Mouse (Mus musculus) embryonic facial prominence, embryonic 11.5 days (tissue): ENCODE results near the gene Golga5. TPM values are rescaled to one million over a fixed set of nuclear protein-coding genes. Genes with fewer than 3 reads are reported as not detected.
A peak's percentile ranks its signal among the peaks of the same experiment; 100 is the strongest.

Experiments
- ATAC-seq: fragments of 200-750 bp; cut with Nextera tagmentation; replicated peaks from 2 replicates; pipeline ENCODE4 v1.8.0; 2017; ENCODE audit warnings: low read depth; ENCODE audit not compliant: insufficient number of reproducible peaks, low FRiP score, low TSS enrichment
- DNase-seq: peaks from one replicate; pipeline ENCODE4 v3.0.0-alpha.2; 2015; ENCODE audit warnings: low spot score
- H3K27ac ChIP-seq: fragments of 300-500 bp; sonication (generic); replicated peaks from 2 replicates; pipeline ENCODE4 v1.5.1; 2014; ENCODE audit warnings: mild to moderate bottlenecking, low read depth, low read length, control low read depth
- H3K27me3 ChIP-seq: fragments of 300-500 bp; sonication (generic); 2 replicates; pipeline ENCODE4 v1.6.1; 2014; ENCODE audit warnings: mild to moderate bottlenecking, low read length, moderate library complexity, mixed read lengths; ENCODE audit not compliant: control insufficient read depth, insufficient read depth
- H3K36me3 ChIP-seq: fragments of 300-500 bp; sonication (generic); replicated peaks from 2 replicates; pipeline ENCODE4 v1.6.1; 2014; ENCODE audit warnings: low read depth, mild to moderate bottlenecking, low read length, moderate library complexity, mixed read lengths; ENCODE audit not compliant: control insufficient read depth, insufficient read depth
- H3K4me1 ChIP-seq: fragments of 300-500 bp; sonication (generic); 2 replicates; pipeline ENCODE4 v1.6.1; 2014; ENCODE audit warnings: low read length, mixed read lengths; ENCODE audit not compliant: control insufficient read depth, insufficient read depth
- H3K4me2 ChIP-seq: fragments of 300-500 bp; sonication (generic); 2 replicates; pipeline ENCODE4 v1.6.1; 2014; ENCODE audit warnings: low read depth, mild to moderate bottlenecking, control low read depth, low read length, moderate library complexity
- H3K4me3 ChIP-seq: fragments of 300-500 bp; sonication (generic); 2 replicates; pipeline ENCODE4 v1.5.1; 2014; ENCODE audit warnings: low read depth, low read length, control low read depth
- H3K9ac ChIP-seq: fragments of 300-500 bp; sonication (generic); replicated peaks from 2 replicates; pipeline ENCODE4 v1.6.1; 2014; ENCODE audit warnings: mild to moderate bottlenecking, control low read depth, low read length
- H3K9me3 ChIP-seq: fragments of 300-500 bp; sonication (generic); replicated peaks from 2 replicates; pipeline ENCODE4 v1.6.1; 2016; ENCODE audit warnings: mild to moderate bottlenecking, low read length, inconsistent platforms, mixed read lengths; ENCODE audit not compliant: control insufficient read depth
- WGBS: fragments of 180-500 bp; shearing (Covaris S2); extraction: QIAGEN DNeasy Blood & Tissue Kit; methylation state at CpG from one replicate; pipeline ENCODE4 v1.1.7; 2014; 5-methylcytosine and 5-hydroxymethylcytosine counted together
- polyA plus RNA-seq: library from polyadenylated mRNA; unstranded; fragments of >200 nt; fragmentation: Nextera tagmentation; extraction: Ambion mirVana; gene quantifications from 2 replicates; pipeline ENCODE4 v1.2.1, GENCODE M21; 2014

Golga5 gene
- polyA plus RNA-seq, result 35.1 and 38.3 TPM in 2 replicates

- peak within 1 kb of the TSS; percentile 61 for H3K9ac ChIP-seq
- ATAC-seq (peak; percentile 98), DNase-seq (peak; percentile 98)
- no peaks in the 10 kb centered on the region for H3K9me3 ChIP-seq
- H3K4me3 ChIP-seq, result peak within 1 kb of the TSS; percentile 87
- H3K36me3 ChIP-seq, result no peaks in the 10 kb centered on the region
- H3K27me3 ChIP-seq, result no peaks in the 10 kb centered on the region
- 1% methylated on average over 78 of the region's 86 CpGs for WGBS
- no peak within 1 kb of the TSS for H3K27ac ChIP-seq
- no peaks in the 10 kb centered on the region for H3K4me1 ChIP-seq
- H3K4me2 ChIP-seq, result peak within 1 kb of the TSS; percentile 45
These were observed at the start of gene Golga5 for GRCm38 (mm10) chr12:102468894-102469764. Gene Golga5, plus strand, starts transcription at chr12:102469135.

- no peak overlapping the region for H3K9ac ChIP-seq
- H3K27ac ChIP-seq, result no peak overlapping the region
- no peak overlapping the region for H3K4me3 ChIP-seq
- H3K9me3 ChIP-seq, result no peaks in the 10 kb centered on the region
- H3K4me1 ChIP-seq, result no peaks in the 10 kb centered on the region
- no peaks in the 10 kb centered on the region for H3K36me3 ChIP-seq
- WGBS, result 65% methylated on average over 3 of the region's 3 CpGs
- H3K4me2 ChIP-seq, result no peak overlapping the region
- H3K27me3 ChIP-seq, result no peaks in the 10 kb centered on the region
- DNase-seq (no peak), ATAC-seq (no peak)
These were observed 49.4 kb upstream of the Golga5 start for GRCm38 (mm10) chr12:102419544-102419943.

- Histone ChIP-seq H3K27me3 (no peaks in the 10 kb centered on the region), H3K4me1 (no peaks in the 10 kb centered on the region), H3K4me3 (no peak overlapping the region), H3K9ac (no peak overlapping the region), H3K4me2 (no peak overlapping the region), H3K36me3 (no peaks in the 10 kb centered on the region), H3K27ac (no peak overlapping the region), H3K9me3 (no peaks in the 10 kb centered on the region)
- 90% methylated on average over 10 of the region's 10 CpGs for WGBS
- no peak for ATAC-seq
- DNase-seq, result no peak
These were observed 48.6 kb upstream of the Golga5 start for GRCm38 (mm10) chr12:102420168-102420890.

GRCm38 (mm10) chr12:102422065-102422464, 46.9 kb upstream of the Golga5 start:
- H3K27ac ChIP-seq, result no peak overlapping the region
- WGBS, result 79% methylated on average over 6 of the region's 6 CpGs

GRCm38 (mm10) chr12:102422623-102423320, 46.2 kb upstream of the Golga5 start:
- ATAC-seq, result no peak
- no peak overlapping the region for H3K27ac ChIP-seq
- no peak overlapping the region for H3K9ac ChIP-seq
- no peaks in the 10 kb centered on the region for H3K27me3 ChIP-seq
- DNase-seq, result no peak
- no peak overlapping the region for H3K4me3 ChIP-seq
- no peaks in the 10 kb centered on the region for H3K36me3 ChIP-seq
- H3K4me1 ChIP-seq, result no peaks in the 10 kb centered on the region
- H3K4me2 ChIP-seq, result no peak overlapping the region
- no peaks in the 10 kb centered on the region for H3K9me3 ChIP-seq
- 89% methylated on average over 11 of the region's 11 CpGs for WGBS

More at GRCm38 (mm10) chr12:102422065-102422464, 46.9 kb upstream of the Golga5 start:
- Histone ChIP-seq H3K4me3 (no peak overlapping the region), H3K4me1 (no peaks in the 10 kb centered on the region), H3K9me3 (no peaks in the 10 kb centered on the region), H3K4me2 (no peak overlapping the region), H3K9ac (no peak overlapping the region), H3K27me3 (no peaks in the 10 kb centered on the region), H3K36me3 (no peaks in the 10 kb centered on the region)
- ATAC-seq (no peak), DNase-seq (no peak)

GRCm38 (mm10) chr12:102423625-102424024, 45.3 kb upstream of the Golga5 start:
- Histone ChIP-seq H3K4me3 (no peak overlapping the region), H3K36me3 (no peaks in the 10 kb centered on the region), H3K4me1 (no peaks in the 10 kb centered on the region), H3K4me2 (no peak overlapping the region), H3K9ac (no peak overlapping the region), H3K9me3 (no peaks in the 10 kb centered on the region), H3K27ac (no peak overlapping the region), H3K27me3 (no peaks in the 10 kb centered on the region)
- no peak for DNase-seq
- no peak for ATAC-seq
- 91% methylated on average over 8 of the region's 8 CpGs for WGBS

GRCm38 (mm10) chr12:102424456-102424855, 44.5 kb upstream of the Golga5 start:
- no peak for ATAC-seq
- no peak overlapping the region for H3K9ac ChIP-seq
- 75% methylated on average over 2 of the region's 2 CpGs for WGBS
- H3K9me3 ChIP-seq, result no peaks in the 10 kb centered on the region
- H3K36me3 ChIP-seq, result no peaks in the 10 kb centered on the region
- DNase-seq, result no peak
- H3K27ac ChIP-seq, result no peak overlapping the region
- no peak overlapping the region for H3K4me3 ChIP-seq
- H3K4me1 ChIP-seq, result no peaks in the 10 kb centered on the region
- no peaks in the 10 kb centered on the region for H3K27me3 ChIP-seq
- no peak overlapping the region for H3K4me2 ChIP-seq
